Comparison of ENCODE assay signal across 23 mouse cellular contexts in genomic region chr8:78862046-78862445, GRCm38 (mm10). TPM values are rescaled to one million over a fixed set of nuclear protein-coding genes. Genes with fewer than 3 reads are reported as not detected.
DNase-seq lines count a peak whose midpoint lies in the region; ATAC-seq lines count a peak whose summit lies in the region.
"Had no signal": no experiment of that assay in that cellular context is flagged by ENCODE, and none has a peak within 500 bp of the region (broad histone marks: within the 10 kb centered on the region; RNA-seq: fewer than 3 reads in every experiment).

No protein-coding gene starts in this region.

- no peaks in the 10 kb centered on the region for H3K36me3 ChIP-seq in hindbrain, embryonic 16.5 days (ENCODE audit: control insufficient read depth, insufficient read depth, low read length)
- H3K36me3 ChIP-seq in hindbrain, embryonic 13.5 days = no peaks in the 10 kb centered on the region
- H3K36me3 ChIP-seq: heart, embryonic 15.5 days; hindbrain, embryonic 10.5 days; intestine, embryonic 15.5 days had no signal

- no peak overlapping the region for H3K4me3 ChIP-seq in hindbrain, embryonic 16.5 days (ENCODE audit: low read length)
- no peak overlapping the region for H3K4me3 ChIP-seq in hindbrain, embryonic 13.5 days
- H3K4me3 ChIP-seq: forebrain, embryonic 13.5 days; heart, adult 2 months; heart, embryonic 15.5 days; hindbrain, embryonic 10.5 days; intestine, embryonic 15.5 days had no signal

- H3K27ac ChIP-seq in hindbrain, embryonic 16.5 days (ENCODE audit: low read depth, low read length) = no peak overlapping the region
- H3K27ac ChIP-seq in hindbrain, embryonic 13.5 days = no peak overlapping the region
- H3K27ac ChIP-seq: forebrain, embryonic 13.5 days; heart, adult 2 months; heart, embryonic 15.5 days; hindbrain, embryonic 10.5 days; intestine, embryonic 15.5 days had no signal

- no peaks in the 10 kb centered on the region for H3K27me3 ChIP-seq in hindbrain, embryonic 16.5 days (replicated peaks; ENCODE audit: control insufficient read depth, insufficient read depth, low read length)
- no peaks in the 10 kb centered on the region for H3K27me3 ChIP-seq in hindbrain, embryonic 13.5 days
- H3K27me3 ChIP-seq: forebrain, embryonic 13.5 days; heart, embryonic 15.5 days; intestine, embryonic 15.5 days had no signal

- H3K4me2 ChIP-seq in hindbrain, embryonic 16.5 days (ENCODE audit: low read length) = no peak overlapping the region
- H3K4me2 ChIP-seq in hindbrain, embryonic 13.5 days = no peak overlapping the region
- H3K4me2 ChIP-seq: forebrain, embryonic 13.5 days; heart, embryonic 11.5 days; heart, embryonic 15.5 days; intestine, embryonic 15.5 days had no signal

- no peak for DNase-seq in frontal cortex, postnatal 14 days (ENCODE audit: low spot score in 2 of 2)
- peak; percentile 15 for DNase-seq in lung, postnatal 10 days
- DNase-seq in lung, adult 18-20 months = no peak
- DNase-seq in brain, adult 2 months (ENCODE audit: low read depth, low spot score) = peak; percentile 21
- DNase-seq: adrenal gland, postnatal 14 days; cerebellum, adult 18-20 months; cerebellum, postnatal 14 days; forebrain, postnatal 0 days; gastrocnemius, postnatal 36 days; heart, adult 2 months; heart, postnatal 14 days; kidney, adult 18-20 months had no signal

- H3K4me1 ChIP-seq in hindbrain, embryonic 16.5 days (ENCODE audit: control insufficient read depth, insufficient read depth, low read depth, low read length) = no peaks in the 10 kb centered on the region
- H3K4me1 ChIP-seq in hindbrain, embryonic 13.5 days (replicated peaks) = no peaks in the 10 kb centered on the region
- H3K4me1 ChIP-seq: forebrain, embryonic 13.5 days; heart, embryonic 15.5 days; hindbrain, embryonic 10.5 days; intestine, embryonic 15.5 days had no signal

- no peaks in the 10 kb centered on the region for H3K9me3 ChIP-seq in hindbrain, embryonic 16.5 days (ENCODE audit: control insufficient read depth, low read length)
- no peaks in the 10 kb centered on the region for H3K9me3 ChIP-seq in hindbrain, embryonic 13.5 days
- H3K9me3 ChIP-seq: forebrain, embryonic 13.5 days; heart, embryonic 15.5 days; hindbrain, embryonic 10.5 days; intestine, embryonic 15.5 days had no signal

- H3K9ac ChIP-seq in hindbrain, embryonic 16.5 days (ENCODE audit: low read depth, low read length) = no peak overlapping the region
- no peak overlapping the region for H3K9ac ChIP-seq in hindbrain, embryonic 13.5 days
- H3K9ac ChIP-seq: forebrain, embryonic 13.5 days; forebrain, postnatal 0 days; heart, embryonic 15.5 days; intestine, embryonic 15.5 days had no signal

- WGBS in hindbrain, embryonic 16.5 days = 72% methylated on average over 9 of the region's 9 CpGs
- WGBS in hindbrain, embryonic 13.5 days = 79% methylated on average over 9 of the region's 9 CpGs

- peak; percentile 70; the same call in 1 of the 2 replicates for ATAC-seq in frontal cortex, adult (ENCODE audit: low TSS enrichment)
- 0 out of 2 replicates have a peak, but pooled peaks have one; percentile 20 for ATAC-seq in hindbrain, embryonic 16.5 days
- ATAC-seq in hindbrain, embryonic 13.5 days (ENCODE audit: low FRiP score) = no peak
- ATAC-seq in granulocyte monocyte progenitor cell, adult 5-6 weeks (replicated peaks; ENCODE audit: poor library complexity, severe bottlenecking) = no peak
- ATAC-seq: activated CD4-positive, CD25-positive, alpha-beta regulatory T cell, adult 4 months; forebrain, embryonic 13.5 days; forebrain, postnatal 0 days; intestine, embryonic 15.5 days; Patski had no signal

RNA-seq across cellular contexts. Expression of gene Lsm6, which starts 41.1 kb away (rescaled TPM):
- 133 and 139 TPM in 2 replicates for polyA plus RNA-seq in hindbrain, embryonic 16.5 days (2015; fragmentation: Nextera tagmentation; extraction: Ambion mirVana)
- 173 and 181 TPM in 2 replicates for polyA plus RNA-seq in hindbrain, embryonic 13.5 days (2015; fragmentation: Nextera tagmentation; extraction: Ambion mirVana)
- total RNA-seq in granulocyte monocyte progenitor cell, adult 5-6 weeks (2014; fragmentation: Nextera tagmentation) = 208 and 254 TPM in 2 replicates
- 228 and 316 TPM in 2 replicates for total RNA-seq in granulocyte monocyte progenitor cell, adult 5-6 weeks (2017)

Comparison
In these comparisons a context has a peak if more than half of its experiments do, and no peak if none do; other contexts are left out.
1. ATAC-seq: peak in frontal cortex, adult (single experiment) and hindbrain, embryonic 16.5 days (single experiment); none in hindbrain, embryonic 13.5 days (single experiment) and granulocyte monocyte progenitor cell, adult 5-6 weeks (single experiment).
2. DNase-seq: peak in lung, postnatal 10 days (single experiment) and brain, adult 2 months (single experiment); none in frontal cortex, postnatal 14 days (0 of 2) and lung, adult 18-20 months (0 of 2).